Comparison of ENCODE assay signal across 10 mouse cellular contexts in genomic region chr4:138246756-138247665, GRCm38 (mm10). TPM values are rescaled to one million over a fixed set of nuclear protein-coding genes. Genes with fewer than 3 reads are reported as not detected.
DNase-seq lines count a peak whose midpoint lies in the region; ATAC-seq and TF ChIP-seq lines count a peak whose summit lies in the region.
"Had no signal": no experiment of that assay in that cellular context is flagged by ENCODE, and none has a peak within 500 bp of the region (broad histone marks: within the 10 kb centered on the region; RNA-seq: fewer than 3 reads in every experiment).

No protein-coding gene starts in this region.

- ATAC-seq in intestine, embryonic 16.5 days: no peak
- ATAC-seq in intestine, postnatal 0 days: no peak

- intact Hi-C loops in left cerebral cortex, postnatal 4 days (cut with DNase I): no loop called here

- no peaks in the 10 kb centered on the region for H3K9me3 ChIP-seq in intestine, embryonic 16.5 days (ENCODE audit: control insufficient read depth, low read length)
- no peaks in the 10 kb centered on the region for H3K9me3 ChIP-seq in intestine, postnatal 0 days (ENCODE audit: control insufficient read depth)
- H3K9me3 ChIP-seq: lung, embryonic 15.5 days; neural tube, embryonic 13.5 days had no signal

- no peak overlapping the region for H3K4me3 ChIP-seq in bone marrow, adult 2 months (replicated peaks; ENCODE audit: control insufficient read depth, low read depth, low read length)
- no peak overlapping the region for H3K4me3 ChIP-seq in intestine, embryonic 16.5 days (ENCODE audit: low read length)
- H3K4me3 ChIP-seq in intestine, postnatal 0 days (ENCODE audit: low read depth, low read length): no peak overlapping the region
- H3K4me3 ChIP-seq: lung, embryonic 15.5 days; neural tube, embryonic 13.5 days had no signal

- no peak overlapping the region for H3K9ac ChIP-seq in intestine, embryonic 16.5 days (ENCODE audit: low read depth, low read length)
- H3K9ac ChIP-seq in intestine, postnatal 0 days (ENCODE audit: low read depth, low read length): no peak overlapping the region
- H3K9ac ChIP-seq: lung, embryonic 15.5 days; neural tube, embryonic 13.5 days had no signal

- peaks cover 8% of the 10 kb centered on the region; the same call in 1 of the 2 replicates for H3K27me3 ChIP-seq in intestine, embryonic 16.5 days (replicated peaks; ENCODE audit: control insufficient read depth, insufficient read depth, low read length)
- peaks cover 9% of the 10 kb centered on the region for H3K27me3 ChIP-seq in intestine, postnatal 0 days (replicated peaks; ENCODE audit: control insufficient read depth, insufficient read depth, low read length)

- peaks cover 17% of the 10 kb centered on the region for H3K36me3 ChIP-seq in intestine, embryonic 16.5 days (ENCODE audit: control insufficient read depth, insufficient read depth, low read length)
- peaks cover 48% of the 10 kb centered on the region for H3K36me3 ChIP-seq in intestine, postnatal 0 days (ENCODE audit: control insufficient read depth, insufficient read depth)

- DNase-seq in left cerebral cortex, adult 11 months (ENCODE audit: low spot score): peak; percentile 82
- no peak for DNase-seq in left cerebral cortex, postnatal 4 days
- peak; percentile 79 for DNase-seq in layer of hippocampus, adult 8-10 months (ENCODE audit: low spot score in 2 of 2)
- DNase-seq in right cerebral cortex, postnatal 10 days (ENCODE audit: low spot score in 2 of 2): peak; percentile 83 to 91
- DNase-seq in adrenal gland, adult 2 months: no peak

- TF ChIP-seq CTCF in bone marrow, adult 2 months (IDR thresholded peaks at IDR 0.05; ENCODE audit: control insufficient read depth, insufficient read depth, low read length): no peak
- TF ChIP-seq CTCF in intestine, postnatal 0 days (IDR thresholded peaks at IDR 0.05; ENCODE audit: low read depth): no peak

- 45% methylated on average over 27 of the region's 27 CpGs for WGBS in bone marrow, adult 2 months
- 66% methylated on average over 27 of the region's 27 CpGs for WGBS in intestine, embryonic 16.5 days
- WGBS in intestine, postnatal 0 days: 73% methylated on average over 27 of the region's 27 CpGs

- H3K27ac ChIP-seq in bone marrow, adult 2 months (ENCODE audit: control insufficient read depth, insufficient read depth, low read depth, low read length, poor library complexity): peak overlapping the region; percentile 44; the same call in 1 of the 2 replicates
- H3K27ac ChIP-seq in intestine, embryonic 16.5 days (ENCODE audit: low read length): no peak overlapping the region
- no peak overlapping the region for H3K27ac ChIP-seq in intestine, postnatal 0 days (ENCODE audit: low read depth, low read length)
- H3K27ac ChIP-seq: lung, embryonic 15.5 days; neural tube, embryonic 13.5 days had no signal

- H3K4me1 ChIP-seq in bone marrow, adult 2 months (ENCODE audit: control insufficient read depth, insufficient read depth, low read length): peaks cover 2% of the 10 kb centered on the region
- H3K4me1 ChIP-seq in intestine, embryonic 16.5 days (ENCODE audit: control insufficient read depth, insufficient read depth, low read length): peaks cover 24% of the 10 kb centered on the region
- peaks cover 4% of the 10 kb centered on the region; the same call in 1 of the 2 replicates for H3K4me1 ChIP-seq in intestine, postnatal 0 days (replicated peaks; ENCODE audit: control insufficient read depth, insufficient read depth, low read length)

- TF ChIP-seq POLR2A in bone marrow, adult 2 months (IDR thresholded peaks at IDR 0.05; ENCODE audit: borderline replicate concordance, control insufficient read depth, low read depth, low read length): no peak

- no peak overlapping the region for H3K4me2 ChIP-seq in intestine, embryonic 16.5 days (ENCODE audit: low read depth, low read length)
- H3K4me2 ChIP-seq in intestine, postnatal 0 days (replicated peaks; ENCODE audit: low read depth): no peak overlapping the region
- H3K4me2 ChIP-seq: lung, embryonic 15.5 days; neural tube, embryonic 13.5 days had no signal

RNA-seq across cellular contexts. Expression of gene Sh2d5, which starts 3.2 kb away (rescaled TPM):
- 10 to 100 TPM; 17.1 to 18.2 TPM for total RNA-seq in left cerebral cortex, postnatal 4 days (2021)
- 4.8 and 11.7 TPM in 2 replicates for polyA plus RNA-seq in bone marrow, adult 2 months (2011; ENCODE audit: insufficient read depth, insufficient read length, low replicate concordance, missing spikeins)
- 10 to 100 TPM; 52.0 to 60.0 (median 56.8) TPM for total RNA-seq in layer of hippocampus, adult 8-10 months (2022)
- polyA plus RNA-seq in intestine, embryonic 16.5 days (2015; fragmentation: Nextera tagmentation; extraction: Ambion mirVana): 0.50 and 0.54 TPM in 2 replicates
- total RNA-seq in adrenal gland, adult 2 months (2021): 1 to 10 TPM; 1.8 to 2.0 TPM
- 3.4 and 3.7 TPM in 2 replicates for polyA plus RNA-seq in adrenal gland, adult 2 months (2012; rRNA removed)
- polyA plus RNA-seq in intestine, postnatal 0 days (2015; fragmentation: Nextera tagmentation; extraction: Ambion mirVana): 0.21 and 0.33 TPM in 2 replicates

RNA-seq across cellular contexts. Expression of gene Kif17, which starts 3.2 kb away (rescaled TPM):
- 1 to 10 TPM; 8.5 to 9.3 TPM for total RNA-seq in left cerebral cortex, postnatal 4 days (2021)
- polyA plus RNA-seq in bone marrow, adult 2 months (2011; ENCODE audit: insufficient read depth, insufficient read length, low replicate concordance, missing spikeins): 1.6 TPM in 1 of 2 replicates, not detected in the other
- total RNA-seq in layer of hippocampus, adult 8-10 months (2022): 10 to 100 TPM; 20.7 to 27.0 (median 23.2) TPM
- polyA plus RNA-seq in intestine, embryonic 16.5 days (2015; fragmentation: Nextera tagmentation; extraction: Ambion mirVana): 1.0 and 1.3 TPM in 2 replicates
- total RNA-seq in adrenal gland, adult 2 months (2021): 1 to 10 TPM; 2.7 to 2.8 TPM
- polyA plus RNA-seq in adrenal gland, adult 2 months (2012; rRNA removed): 4.0 and 4.3 TPM in 2 replicates
- 0.78 and 1.1 TPM in 2 replicates for polyA plus RNA-seq in intestine, postnatal 0 days (2015; fragmentation: Nextera tagmentation; extraction: Ambion mirVana)

RNA-seq across cellular contexts. Expression of gene Hp1bp3, which starts 30.9 kb away (rescaled TPM):
- total RNA-seq in left cerebral cortex, postnatal 4 days (2021): 100 to 1,000 TPM; 197 to 205 TPM
- 116 and 226 TPM in 2 replicates for polyA plus RNA-seq in bone marrow, adult 2 months (2011; ENCODE audit: insufficient read depth, insufficient read length, low replicate concordance, missing spikeins)
- total RNA-seq in layer of hippocampus, adult 8-10 months (2022): 100 to 1,000 TPM; 184 to 200 (median 196) TPM
- 108 and 113 TPM in 2 replicates for polyA plus RNA-seq in intestine, embryonic 16.5 days (2015; fragmentation: Nextera tagmentation; extraction: Ambion mirVana)
- 100 to 1,000 TPM; 202 to 222 TPM for total RNA-seq in adrenal gland, adult 2 months (2021)
- polyA plus RNA-seq in adrenal gland, adult 2 months (2012; rRNA removed): 40.0 and 49.8 TPM in 2 replicates
- polyA plus RNA-seq in intestine, postnatal 0 days (2015; fragmentation: Nextera tagmentation; extraction: Ambion mirVana): 75.5 and 83.4 TPM in 2 replicates

RNA-seq across cellular contexts. Expression of gene Ddost, which starts 57.5 kb away (rescaled TPM):
- total RNA-seq in left cerebral cortex, postnatal 4 days (2021): 100 to 1,000 TPM; 108 to 115 TPM
- 31.4 and 64.8 TPM in 2 replicates for polyA plus RNA-seq in bone marrow, adult 2 months (2011; ENCODE audit: insufficient read depth, insufficient read length, low replicate concordance, missing spikeins)
- total RNA-seq in layer of hippocampus, adult 8-10 months (2022): 10 to 100 TPM; 90.5 to 99.3 (median 97.2) TPM
- polyA plus RNA-seq in intestine, embryonic 16.5 days (2015; fragmentation: Nextera tagmentation; extraction: Ambion mirVana): 415 and 427 TPM in 2 replicates
- total RNA-seq in adrenal gland, adult 2 months (2021): 100 to 1,000 TPM; 116 to 131 TPM
- 320 and 326 TPM in 2 replicates for polyA plus RNA-seq in adrenal gland, adult 2 months (2012; rRNA removed)
- 177 and 178 TPM in 2 replicates for polyA plus RNA-seq in intestine, postnatal 0 days (2015; fragmentation: Nextera tagmentation; extraction: Ambion mirVana)

Comparison
In these comparisons a context has a peak if more than half of its experiments do, and no peak if none do; other contexts are left out.
1. DNase-seq: peak in left cerebral cortex, adult 11 months (single experiment), layer of hippocampus, adult 8-10 months (2 of 2) and right cerebral cortex, postnatal 10 days (2 of 2); none in left cerebral cortex, postnatal 4 days (single experiment) and adrenal gland, adult 2 months (single experiment).